Mouse (Mus musculus): ENCODE measurements around the gene March9. TPM values are rescaled to one million over a fixed set of nuclear protein-coding genes. Genes with fewer than 3 reads are reported as not detected.

Gene March9
- total and polyA plus RNA-seq, 2 experiments = 0.09 to 0.44 TPM

DNA sequence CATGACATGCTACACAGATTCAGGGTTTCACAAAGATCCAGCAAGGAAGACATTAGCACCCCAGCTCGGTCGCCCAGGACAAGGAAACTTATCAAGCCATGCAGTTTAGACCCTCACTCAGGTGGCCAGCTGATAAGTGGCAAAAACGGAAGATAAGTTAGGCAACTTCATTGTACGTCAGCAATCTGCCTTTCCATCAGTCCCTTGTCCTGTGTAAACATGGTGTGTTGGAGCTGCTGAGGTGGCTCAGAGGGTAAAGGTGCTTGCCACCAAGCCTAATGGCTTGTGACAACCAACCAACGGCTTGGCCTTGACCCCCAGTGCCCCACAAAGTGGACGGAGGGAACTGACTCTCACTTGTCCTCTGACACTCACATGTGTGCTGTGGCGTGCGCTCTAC is 40.4 kb upstream of the March9 start:
- peaks cover 3% of the 10 kb centered on the region; the same call in 1 of the 2 replicates for H3K4me1 ChIP-seq (ENCODE audit: control insufficient read depth, insufficient read depth, low read length)
- no peaks in the 10 kb centered on the region for H3K27me3 ChIP-seq (ENCODE audit: control insufficient read depth, insufficient read depth, low read length)
- H3K36me3 ChIP-seq (ENCODE audit: control insufficient read depth, insufficient read depth, low read length) = peaks cover 3% of the 10 kb centered on the region; the same call in 1 of the 2 replicates
- TF ChIP-seq POLR2A (IDR thresholded peaks at IDR 0.05; ENCODE audit: extremely low read depth, insufficient read depth, low read length) (no peak), CTCF (IDR thresholded peaks at IDR 0.05; ENCODE audit: low read depth, low read length) (no peak)
- H3K9ac ChIP-seq (ENCODE audit: low read depth, low read length) = no peak overlapping the region
- 47% methylated on average over 8 of the region's 8 CpGs for WGBS
- H3K4me3 ChIP-seq (ENCODE audit: insufficient read depth, low read depth, low read length) = no peak overlapping the region
- peak; percentile 68 for DNase-seq (ENCODE audit: extremely low read depth, low read depth, low spot score)
- H3K79me2 ChIP-seq (ENCODE audit: control insufficient read depth, insufficient read depth, low read length) = no peaks in the 10 kb centered on the region
- H3K27ac ChIP-seq (replicated peaks; ENCODE audit: insufficient read depth, low read depth, low read length) = no peak overlapping the region

DNA sequence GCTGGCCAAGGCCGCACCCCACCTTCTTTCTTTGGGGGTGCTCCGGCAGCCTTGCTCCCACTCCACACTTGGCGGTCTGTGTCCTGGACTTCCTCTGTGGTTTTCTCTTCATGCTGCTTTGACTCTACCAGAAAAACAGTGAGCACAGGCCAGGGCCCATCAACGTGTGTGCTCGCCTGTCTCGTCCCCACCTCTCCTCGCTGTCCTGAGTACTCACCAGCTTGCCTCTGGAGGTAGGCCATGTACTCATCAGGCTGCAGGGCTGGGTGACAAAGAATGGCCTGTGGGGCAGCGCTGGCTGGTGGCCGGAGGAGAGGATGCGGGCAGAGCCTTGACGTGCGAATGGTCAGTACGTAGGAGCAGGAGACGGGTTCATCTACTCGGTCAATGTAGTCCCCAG is 39.9 kb upstream of the March9 start:
- Histone ChIP-seq H3K27me3 (ENCODE audit: control insufficient read depth, insufficient read depth, low read length) (no peaks in the 10 kb centered on the region), H3K4me1 (ENCODE audit: control insufficient read depth, insufficient read depth, low read length) (peaks cover 3% of the 10 kb centered on the region; the same call in 1 of the 2 replicates), H3K27ac (replicated peaks; ENCODE audit: insufficient read depth, low read depth, low read length) (no peak overlapping the region), H3K79me2 (ENCODE audit: control insufficient read depth, insufficient read depth, low read length) (no peaks in the 10 kb centered on the region), H3K9ac (ENCODE audit: low read depth, low read length) (no peak overlapping the region), H3K36me3 (ENCODE audit: control insufficient read depth, insufficient read depth, low read length) (peaks cover 3% of the 10 kb centered on the region; the same call in 1 of the 2 replicates), H3K4me3 (ENCODE audit: insufficient read depth, low read depth, low read length) (no peak overlapping the region)
- TF ChIP-seq POLR2A (IDR thresholded peaks at IDR 0.05; ENCODE audit: extremely low read depth, insufficient read depth, low read length) (no peak), CTCF (IDR thresholded peaks at IDR 0.05; ENCODE audit: low read depth, low read length) (no peak)
- 92% methylated on average over 15 of the region's 15 CpGs for WGBS
- no peak for DNase-seq (ENCODE audit: extremely low read depth, low read depth, low spot score)

- Histone ChIP-seq H3K27ac (replicated peaks; ENCODE audit: insufficient read depth, low read depth, low read length) (no peak overlapping the region), H3K4me1 (ENCODE audit: control insufficient read depth, insufficient read depth, low read length) (peaks cover 6% of the 10 kb centered on the region; the same call in 1 of the 2 replicates), H3K4me3 (ENCODE audit: insufficient read depth, low read depth, low read length) (no peak overlapping the region), H3K27me3 (ENCODE audit: control insufficient read depth, insufficient read depth, low read length) (no peaks in the 10 kb centered on the region), H3K79me2 (ENCODE audit: control insufficient read depth, insufficient read depth, low read length) (no peaks in the 10 kb centered on the region), H3K9ac (ENCODE audit: low read depth, low read length) (no peak overlapping the region), H3K36me3 (ENCODE audit: control insufficient read depth, insufficient read depth, low read length) (peaks cover 3% of the 10 kb centered on the region; the same call in 1 of the 2 replicates)
- 92% methylated on average over 10 of the region's 10 CpGs for WGBS
- no peak for TF ChIP-seq POLR2A (IDR thresholded peaks at IDR 0.05; ENCODE audit: extremely low read depth, insufficient read depth, low read length)
- no peak for TF ChIP-seq CTCF (IDR thresholded peaks at IDR 0.05; ENCODE audit: low read depth, low read length)
- no peak for DNase-seq (ENCODE audit: extremely low read depth, low read depth, low spot score)
Observed at GRCm38 (mm10) chr10:127099191-127099590, 39.2 kb upstream of the March9 start.

- Histone ChIP-seq H3K27me3 (ENCODE audit: control insufficient read depth, insufficient read depth, low read length) (no peaks in the 10 kb centered on the region), H3K9ac (ENCODE audit: low read depth, low read length) (no peak overlapping the region), H3K79me2 (ENCODE audit: control insufficient read depth, insufficient read depth, low read length) (no peaks in the 10 kb centered on the region), H3K4me1 (ENCODE audit: control insufficient read depth, insufficient read depth, low read length) (peaks cover 6% of the 10 kb centered on the region; the same call in 1 of the 2 replicates), H3K4me3 (ENCODE audit: insufficient read depth, low read depth, low read length) (no peak overlapping the region), H3K27ac (replicated peaks; ENCODE audit: insufficient read depth, low read depth, low read length) (no peak overlapping the region), H3K36me3 (ENCODE audit: control insufficient read depth, insufficient read depth, low read length) (peaks cover 3% of the 10 kb centered on the region; the same call in 1 of the 2 replicates)
- TF ChIP-seq CTCF (IDR thresholded peaks at IDR 0.05; ENCODE audit: low read depth, low read length) (no peak), POLR2A (IDR thresholded peaks at IDR 0.05; ENCODE audit: extremely low read depth, insufficient read depth, low read length) (no peak)
- no peak for DNase-seq (ENCODE audit: extremely low read depth, low read depth, low spot score)
- 94% methylated on average over 20 of the region's 20 CpGs for WGBS
Observed at GRCm38 (mm10) chr10:127098514-127098913, 38.5 kb upstream of the March9 start.

DNA sequence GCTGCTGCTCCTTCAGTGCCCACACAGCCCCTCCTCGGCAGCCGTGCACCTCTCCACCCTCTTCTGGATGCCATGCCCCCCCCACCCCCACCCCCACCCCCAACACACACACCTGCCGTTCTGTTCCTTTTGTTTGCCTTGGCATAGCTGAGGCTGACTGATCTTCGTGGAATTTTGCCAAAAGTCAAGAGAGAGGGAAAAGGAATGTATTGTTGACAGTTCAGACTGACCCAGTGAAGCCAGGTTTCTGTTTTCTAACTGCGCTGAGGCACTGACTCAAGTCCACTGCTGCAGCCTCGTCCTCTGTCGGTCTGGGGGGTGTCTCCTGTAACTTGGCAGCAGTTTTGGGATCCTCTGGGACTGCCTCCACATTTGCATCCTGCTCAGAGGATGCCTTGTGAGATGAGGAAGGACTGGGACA is 34.4 kb upstream of the March9 start:
- H3K27ac ChIP-seq (replicated peaks; ENCODE audit: insufficient read depth, low read depth, low read length) = no peak overlapping the region
- 13% methylated on average over 7 of the region's 7 CpGs for WGBS

GRCm38 (mm10) chr10:127092742-127093141 is 32.8 kb upstream of the March9 start:
- H3K4me1 ChIP-seq (ENCODE audit: control insufficient read depth, insufficient read depth, low read length) = peaks cover 9% of the 10 kb centered on the region
- no peak overlapping the region for H3K9ac ChIP-seq (ENCODE audit: low read depth, low read length)
- no peak overlapping the region for H3K27ac ChIP-seq (replicated peaks; ENCODE audit: insufficient read depth, low read depth, low read length)
- H3K79me2 ChIP-seq (ENCODE audit: control insufficient read depth, insufficient read depth, low read length) = no peaks in the 10 kb centered on the region
- H3K27me3 ChIP-seq (ENCODE audit: control insufficient read depth, insufficient read depth, low read length) = 0 out of 2 replicates have a peak, but pooled peaks cover 3% of the 10 kb centered on the region
- 49% methylated on average over 4 of the region's 4 CpGs for WGBS
- H3K4me3 ChIP-seq (ENCODE audit: insufficient read depth, low read depth, low read length) = no peak overlapping the region
- H3K36me3 ChIP-seq (ENCODE audit: control insufficient read depth, insufficient read depth, low read length) = peaks cover 1% of the 10 kb centered on the region; the same call in 1 of the 2 replicates
- TF ChIP-seq POLR2A (IDR thresholded peaks at IDR 0.05; ENCODE audit: extremely low read depth, insufficient read depth, low read length) = no peak
- TF ChIP-seq CTCF (IDR thresholded peaks at IDR 0.05; ENCODE audit: low read depth, low read length) = no peak
- DNase-seq (ENCODE audit: extremely low read depth, low read depth, low spot score) = no peak

More for the DNA sequence above, 34.4 kb upstream of the March9 start:
- peak; percentile 71 for DNase-seq (ENCODE audit: extremely low read depth, low read depth, low spot score)
- H3K27me3 ChIP-seq (ENCODE audit: control insufficient read depth, insufficient read depth, low read length) = 0 out of 2 replicates have a peak, but pooled peaks cover 3% of the 10 kb centered on the region
- H3K4me3 ChIP-seq (ENCODE audit: insufficient read depth, low read depth, low read length) = no peak overlapping the region
- H3K79me2 ChIP-seq (ENCODE audit: control insufficient read depth, insufficient read depth, low read length) = no peaks in the 10 kb centered on the region
- no peak overlapping the region for H3K9ac ChIP-seq (ENCODE audit: low read depth, low read length)
- TF ChIP-seq CTCF (IDR thresholded peaks at IDR 0.05; ENCODE audit: low read depth, low read length) (no peak), POLR2A (IDR thresholded peaks at IDR 0.05; ENCODE audit: extremely low read depth, insufficient read depth, low read length) (no peak)
- H3K4me1 ChIP-seq (ENCODE audit: control insufficient read depth, insufficient read depth, low read length) = peaks cover 9% of the 10 kb centered on the region
- H3K36me3 ChIP-seq (ENCODE audit: control insufficient read depth, insufficient read depth, low read length) = peaks cover 3% of the 10 kb centered on the region; the same call in 1 of the 2 replicates

Data from liver, adult 2 months (tissue).